27 mouse cellular contexts compared by ENCODE assay signal in genomic region chr4:102040190-102040589, GRCm38 (mm10). TPM values are rescaled to one million over a fixed set of nuclear protein-coding genes. Genes with fewer than 3 reads are reported as not detected.
DNase-seq lines count a peak whose midpoint lies in the region; ATAC-seq lines count a peak whose summit lies in the region.
"Had no signal": no experiment of that assay in that cellular context is flagged by ENCODE, and none has a peak within 500 bp of the region (broad histone marks: within the 10 kb centered on the region; RNA-seq: fewer than 3 reads in every experiment).

No protein-coding gene starts in this region.

- H3K9ac ChIP-seq in embryonic facial prominence, embryonic 14.5 days (ENCODE audit: low read depth, low read length): no peak overlapping the region
- no peak overlapping the region for H3K9ac ChIP-seq in forebrain, embryonic 15.5 days (replicated peaks)
- H3K9ac ChIP-seq: heart, embryonic 12.5 days; hindbrain, embryonic 14.5 days; intestine, embryonic 15.5 days had no signal

- 64% methylated on average over 3 of the region's 3 CpGs for WGBS in embryonic facial prominence, embryonic 14.5 days
- 84% methylated on average over 3 of the region's 3 CpGs for WGBS in embryonic facial prominence, embryonic 10.5 days
- WGBS in forebrain, embryonic 15.5 days: 85% methylated on average over 3 of the region's 3 CpGs

- no peaks in the 10 kb centered on the region for H3K36me3 ChIP-seq in embryonic facial prominence, embryonic 14.5 days (ENCODE audit: control insufficient read depth, insufficient read depth, low read length)
- no peaks in the 10 kb centered on the region for H3K36me3 ChIP-seq in embryonic facial prominence, embryonic 10.5 days (replicated peaks)
- H3K36me3 ChIP-seq in forebrain, embryonic 15.5 days: no peaks in the 10 kb centered on the region
- H3K36me3 ChIP-seq: G1E; heart, embryonic 12.5 days; hindbrain, embryonic 10.5 days; intestine, embryonic 15.5 days had no signal

- ATAC-seq in embryonic facial prominence, embryonic 14.5 days (ENCODE audit: low read depth): peak; percentile 57; the same call in 1 of the 2 replicates
- ATAC-seq in forebrain, embryonic 15.5 days (replicated peaks): no peak
- ATAC-seq: activated CD4-positive, CD25-positive, alpha-beta regulatory T cell, adult 4 months; CD4-positive, CD25-positive, alpha-beta regulatory T cell, adult 4 months; forebrain, embryonic 16.5 days; intestine, embryonic 15.5 days; Patski had no signal

- no peaks in the 10 kb centered on the region for H3K4me1 ChIP-seq in embryonic facial prominence, embryonic 14.5 days (ENCODE audit: control insufficient read depth, insufficient read depth, low read length)
- H3K4me1 ChIP-seq in embryonic facial prominence, embryonic 10.5 days: peaks cover 2% of the 10 kb centered on the region
- H3K4me1 ChIP-seq in forebrain, embryonic 15.5 days: no peaks in the 10 kb centered on the region
- H3K4me1 ChIP-seq: hindbrain, embryonic 10.5 days; intestine, embryonic 15.5 days had no signal

- H3K4me2 ChIP-seq in embryonic facial prominence, embryonic 14.5 days (ENCODE audit: low read depth, low read length): no peak overlapping the region
- no peak overlapping the region for H3K4me2 ChIP-seq in forebrain, embryonic 15.5 days (replicated peaks)
- H3K4me2 ChIP-seq: heart, embryonic 12.5 days; hindbrain, embryonic 14.5 days; intestine, embryonic 15.5 days had no signal

- no peaks in the 10 kb centered on the region for H3K27me3 ChIP-seq in embryonic facial prominence, embryonic 14.5 days (replicated peaks; ENCODE audit: control insufficient read depth, insufficient read depth, low read length)
- H3K27me3 ChIP-seq in embryonic facial prominence, embryonic 10.5 days (replicated peaks; ENCODE audit: low read depth, poor library complexity, severe bottlenecking): no peaks in the 10 kb centered on the region
- no peaks in the 10 kb centered on the region for H3K27me3 ChIP-seq in forebrain, embryonic 15.5 days
- H3K27me3 ChIP-seq: heart, embryonic 12.5 days; intestine, embryonic 15.5 days; Patski had no signal

- peak; percentile 11 to 33 for DNase-seq in adrenal gland, adult (ENCODE audit: inconsistent age in 2 of 2, low spot score in 1 of 2)
- no peak for DNase-seq in adrenal gland, postnatal 36 days
- peak; percentile 41 for DNase-seq in embryonic facial prominence, embryonic 14.5 days (ENCODE audit: low spot score)
- no peak for DNase-seq in embryonic facial prominence, embryonic 10.5 days (ENCODE audit: low spot score)
- DNase-seq in retina, adult 2 months (ENCODE audit: low read depth, low spot score): peak; percentile 3
- no peak for DNase-seq in layer of hippocampus, postnatal 14 days (ENCODE audit: low spot score in 2 of 2)
- DNase-seq: B cell, adult 2 months; cerebellum, adult 2 months; cerebellum, postnatal 10 days; gastrocnemius, adult 2 months; gastrocnemius, postnatal 25 days had no signal

- no peak overlapping the region for H3K4me3 ChIP-seq in embryonic facial prominence, embryonic 14.5 days (ENCODE audit: low read depth, low read length)
- no peak overlapping the region for H3K4me3 ChIP-seq in embryonic facial prominence, embryonic 10.5 days
- no peak overlapping the region for H3K4me3 ChIP-seq in forebrain, embryonic 15.5 days
- H3K4me3 ChIP-seq: gastrocnemius, adult 2 months; heart, embryonic 12.5 days; hindbrain, embryonic 10.5 days; intestine, embryonic 15.5 days had no signal

- H3K27ac ChIP-seq in embryonic facial prominence, embryonic 14.5 days (replicated peaks; ENCODE audit: low read depth, low read length): no peak overlapping the region
- H3K27ac ChIP-seq in embryonic facial prominence, embryonic 10.5 days (replicated peaks): no peak overlapping the region
- H3K27ac ChIP-seq in forebrain, embryonic 15.5 days (replicated peaks): no peak overlapping the region
- H3K27ac ChIP-seq: gastrocnemius, adult 2 months; hindbrain, embryonic 10.5 days; hindbrain, embryonic 14.5 days; intestine, embryonic 15.5 days had no signal

- no peaks in the 10 kb centered on the region for H3K9me3 ChIP-seq in embryonic facial prominence, embryonic 14.5 days (ENCODE audit: control insufficient read depth, low read length)
- H3K9me3 ChIP-seq in embryonic facial prominence, embryonic 10.5 days: no peaks in the 10 kb centered on the region
- H3K9me3 ChIP-seq in forebrain, embryonic 15.5 days: no peaks in the 10 kb centered on the region
- H3K9me3 ChIP-seq: heart, embryonic 12.5 days; hindbrain, embryonic 10.5 days; intestine, embryonic 15.5 days had no signal

RNA-seq across cellular contexts. Expression of gene Pde4b, which starts 47.2 kb away (rescaled TPM):
- total RNA-seq in adrenal gland, postnatal 36 days (2021): 1 to 10 TPM; 3.4 to 6.4 TPM
- 19.1 and 19.4 TPM in 2 replicates for polyA plus RNA-seq in embryonic facial prominence, embryonic 14.5 days (2014; fragmentation: Nextera tagmentation; extraction: Ambion mirVana)
- 8.0 and 8.2 TPM in 2 replicates for polyA plus RNA-seq in embryonic facial prominence, embryonic 10.5 days (2016; fragmentation: Nextera tagmentation; extraction: Ambion mirVana)
- 10 to 100 TPM; 61.5 to 68.9 TPM for total RNA-seq in layer of hippocampus, postnatal 14 days (2021)
- 24.7 and 28.0 TPM in 2 replicates for polyA plus RNA-seq in forebrain, embryonic 15.5 days (2015; fragmentation: Nextera tagmentation; extraction: Ambion mirVana)
- polyA plus RNA-seq: G1E had no signal

RNA-seq across cellular contexts. Expression of gene Gm12789, which starts 53.8 kb away (rescaled TPM):
- not detected for total RNA-seq in adrenal gland, postnatal 36 days (2021)
- not detected in 2 replicates for polyA plus RNA-seq in embryonic facial prominence, embryonic 14.5 days (2014; fragmentation: Nextera tagmentation; extraction: Ambion mirVana)
- polyA plus RNA-seq in embryonic facial prominence, embryonic 10.5 days (2016; fragmentation: Nextera tagmentation; extraction: Ambion mirVana): not detected in 2 replicates
- not detected for total RNA-seq in layer of hippocampus, postnatal 14 days (2021)
- polyA plus RNA-seq in forebrain, embryonic 15.5 days (2015; fragmentation: Nextera tagmentation; extraction: Ambion mirVana): not detected in 2 replicates
- total RNA-seq: G1E; gastrocnemius, adult 2 months; gastrocnemius, postnatal 25 days; granulocyte monocyte progenitor cell, adult 5-6 weeks; heart, adult 8-10 months; heart, postnatal 25 days had no signal
- polyA plus RNA-seq: activated CD4-positive, CD25-positive, alpha-beta regulatory T cell, adult 4 months; CD4-positive, CD25-positive, alpha-beta regulatory T cell, adult 4 months; cerebellum, adult 2 months; embryonic facial prominence, embryonic 11.5 days; forebrain, embryonic 11.5 days; forebrain, embryonic 16.5 days; G1E; heart, embryonic 12.5 days; heart, embryonic 16.5 days; hindbrain, embryonic 10.5 days; hindbrain, embryonic 14.5 days; intestine, embryonic 15.5 days; Patski had no signal

RNA-seq across cellular contexts. Expression of gene Gm12790, which starts 59.3 kb away (rescaled TPM):
- total RNA-seq in adrenal gland, postnatal 36 days (2021): not detected
- not detected in 2 replicates for polyA plus RNA-seq in embryonic facial prominence, embryonic 14.5 days (2014; fragmentation: Nextera tagmentation; extraction: Ambion mirVana)
- polyA plus RNA-seq in embryonic facial prominence, embryonic 10.5 days (2016; fragmentation: Nextera tagmentation; extraction: Ambion mirVana): not detected in 2 replicates
- total RNA-seq in layer of hippocampus, postnatal 14 days (2021): not detected
- polyA plus RNA-seq in forebrain, embryonic 15.5 days (2015; fragmentation: Nextera tagmentation; extraction: Ambion mirVana): not detected in 2 replicates
- total RNA-seq: G1E; gastrocnemius, adult 2 months; gastrocnemius, postnatal 25 days; granulocyte monocyte progenitor cell, adult 5-6 weeks; heart, adult 8-10 months; heart, postnatal 25 days had no signal
- polyA plus RNA-seq: activated CD4-positive, CD25-positive, alpha-beta regulatory T cell, adult 4 months; CD4-positive, CD25-positive, alpha-beta regulatory T cell, adult 4 months; cerebellum, adult 2 months; embryonic facial prominence, embryonic 11.5 days; forebrain, embryonic 11.5 days; forebrain, embryonic 16.5 days; G1E; heart, embryonic 12.5 days; heart, embryonic 16.5 days; hindbrain, embryonic 10.5 days; hindbrain, embryonic 14.5 days; intestine, embryonic 15.5 days; Patski had no signal

Comparison
In these comparisons a context has a peak if more than half of its experiments do, and no peak if none do; other contexts are left out.
1. DNase-seq: peak in adrenal gland, adult (2 of 2), embryonic facial prominence, embryonic 14.5 days (single experiment) and retina, adult 2 months (single experiment); none in adrenal gland, postnatal 36 days (0 of 2), embryonic facial prominence, embryonic 10.5 days (single experiment) and layer of hippocampus, postnatal 14 days (0 of 2).